Mouse (Mus musculus) thymus, adult 2 months (tissue): ENCODE results near the gene Slc6a21. TPM values are rescaled to one million over a fixed set of nuclear protein-coding genes. Genes with fewer than 3 reads are reported as not detected.

ENCODE experiments used
- DNase-seq: peaks from one replicate; pipeline ENCODE4 v3.0.0; 2021
- H3K27ac ChIP-seq: fragments of 200-500 bp; 2 replicates; pipeline ENCODE4 v1.5.1; 2012; ENCODE audit warnings: low read length, control low read depth; ENCODE audit not compliant: control insufficient read depth, insufficient read depth
- H3K27me3 ChIP-seq: fragments of 200-500 bp; 2 replicates; pipeline ENCODE4 v1.6.1; 2012; ENCODE audit warnings: mild to moderate bottlenecking, low read length, moderate library complexity, mixed read lengths; ENCODE audit not compliant: control insufficient read depth, insufficient read depth
- H3K36me3 ChIP-seq: fragments of 200-500 bp; 2 replicates; pipeline ENCODE4 v1.6.1; 2012; ENCODE audit warnings: mild to moderate bottlenecking, low read length, moderate library complexity; ENCODE audit not compliant: control insufficient read depth, insufficient read depth
- H3K4me1 ChIP-seq: fragments of 200-500 bp; replicated peaks from 2 replicates; pipeline ENCODE4 v1.6.1; 2012; ENCODE audit warnings: low read length; ENCODE audit not compliant: control insufficient read depth, insufficient read depth
- H3K4me3 ChIP-seq: fragments of 200-500 bp; 2 replicates; pipeline ENCODE4 v1.5.1; 2012; ENCODE audit warnings: mild to moderate bottlenecking, low read length, control low read depth, moderate library complexity; ENCODE audit not compliant: control insufficient read depth, insufficient read depth
- CTCF ChIP-seq: fragments of 200-500 bp; IDR thresholded peaks from 2 replicates; pipeline ENCODE4 v1.5.1; 2012; ENCODE audit warnings: mild to moderate bottlenecking, control low read depth, low read length, moderate library complexity, borderline replicate concordance; ENCODE audit not compliant: control insufficient read depth, poor library complexity, insufficient read depth; ENCODE audit errors: extremely low read depth
- POLR2A ChIP-seq: fragments of 200-500 bp; IDR thresholded peaks from 2 replicates; pipeline ENCODE4 v1.6.1; 2012; ENCODE audit warnings: mild to moderate bottlenecking, low read length, control low read depth, moderate library complexity; ENCODE audit not compliant: control insufficient read depth, poor library complexity, insufficient read depth; ENCODE audit errors: extremely low read depth
- WGBS: fragments of 180-500 bp; shearing (Covaris S2); methylation state at CpG from one replicate; pipeline ENCODE4 v1.1.7; 2018; 5-methylcytosine and 5-hydroxymethylcytosine counted together
- polyA plus RNA-seq: library from polyadenylated mRNA; depleted of rRNA; stranded (reverse); fragments of >200 nt; gene quantifications from 2 replicates; pipeline ENCODE4 v1.2.3, GENCODE M21; 2012; rRNA removed

The Slc6a21 gene
- polyA plus RNA-seq = 0.50 TPM in 1 of 2 replicates, not detected in the other

DNA sequence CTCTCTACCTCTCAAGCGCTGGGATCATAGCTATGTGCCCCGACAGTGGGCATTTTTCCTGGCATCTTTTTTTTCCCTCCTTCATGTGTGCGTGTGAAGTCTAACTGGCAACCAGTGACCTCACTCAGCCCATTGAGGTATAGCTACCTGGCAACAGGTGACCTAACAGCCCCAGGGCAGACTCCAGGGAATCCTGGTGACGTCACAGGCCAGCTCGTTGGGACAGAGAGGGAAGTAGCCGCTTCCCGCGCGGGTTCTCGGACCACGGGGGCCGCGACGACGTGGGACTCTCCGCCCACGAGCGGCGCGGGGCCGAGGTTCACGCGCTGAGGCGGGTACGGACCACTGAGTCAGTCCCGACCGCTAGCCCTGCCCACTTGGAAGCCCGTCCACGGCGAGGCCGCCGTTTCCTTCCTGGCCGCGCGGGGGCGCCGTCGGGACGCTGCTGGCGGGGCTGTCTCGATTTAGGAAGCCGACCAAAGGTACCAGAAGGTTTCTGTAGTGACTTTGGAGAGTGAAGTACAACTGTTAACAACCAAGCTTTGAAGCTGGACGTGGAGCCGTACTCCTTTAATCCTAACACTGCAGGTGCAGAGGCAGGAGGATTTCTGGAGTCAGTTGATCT, at the start of gene Slc6a21:
Gene Slc6a21, plus strand, starts transcription at position 378 of the 625 bp plus-strand sequence.
- H3K36me3 ChIP-seq = no peaks in the 10 kb centered on the region
- 7% methylated on average over 44 of the region's 44 CpGs for WGBS
- DNase-seq = peak; percentile 77
- H3K4me3 ChIP-seq = peak within 1 kb of the TSS; percentile 23
- no peak within 1 kb of the TSS for H3K27ac ChIP-seq
- TF ChIP-seq POLR2A (no peak), CTCF (peak; percentile 96)
- no peaks in the 10 kb centered on the region for H3K27me3 ChIP-seq
- peaks cover 10% of the 10 kb centered on the region for H3K4me1 ChIP-seq

- H3K4me3 ChIP-seq = no peak overlapping the region
- H3K4me1 ChIP-seq = 0 out of 2 replicates have a peak, but pooled peaks cover 7% of the 10 kb centered on the region
- DNase-seq = no peak
- H3K27ac ChIP-seq = no peak overlapping the region
- no peaks in the 10 kb centered on the region for H3K27me3 ChIP-seq
- TF ChIP-seq POLR2A (no peak), CTCF (no peak)
- no peaks in the 10 kb centered on the region for H3K36me3 ChIP-seq
- WGBS = 96% methylated on average over 18 of the region's 18 CpGs
Observed at GRCm38 (mm10) chr7:45228548-45228947, 48.8 kb upstream of the Slc6a21 start.

DNA sequence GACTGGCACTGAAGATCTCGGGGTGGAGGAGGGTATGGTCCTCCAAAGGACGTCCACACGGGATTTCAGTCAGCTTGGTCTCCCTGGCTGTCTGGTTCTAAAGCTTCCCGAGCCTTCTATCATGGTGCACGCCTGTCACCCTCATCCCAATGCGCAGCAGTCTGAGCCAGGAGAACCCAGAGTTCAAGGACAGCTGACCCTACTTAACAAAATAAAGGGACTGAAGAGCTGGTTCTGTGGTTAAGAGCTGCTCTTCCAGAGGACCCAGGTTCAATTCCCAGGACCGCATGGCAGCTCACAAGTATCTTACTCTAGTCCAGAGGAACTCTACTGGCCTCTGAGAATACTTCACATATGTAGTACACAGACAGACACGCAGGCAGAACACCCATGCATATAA, 48.3 kb upstream of the Slc6a21 start:
- Histone ChIP-seq H3K27me3 (no peaks in the 10 kb centered on the region), H3K36me3 (no peaks in the 10 kb centered on the region), H3K4me3 (no peak overlapping the region), H3K4me1 (0 out of 2 replicates have a peak, but pooled peaks cover 7% of the 10 kb centered on the region), H3K27ac (no peak overlapping the region)
- TF ChIP-seq POLR2A = no peak
- TF ChIP-seq CTCF = no peak
- no peak for DNase-seq
- WGBS = 95% methylated on average over 8 of the region's 8 CpGs

DNA sequence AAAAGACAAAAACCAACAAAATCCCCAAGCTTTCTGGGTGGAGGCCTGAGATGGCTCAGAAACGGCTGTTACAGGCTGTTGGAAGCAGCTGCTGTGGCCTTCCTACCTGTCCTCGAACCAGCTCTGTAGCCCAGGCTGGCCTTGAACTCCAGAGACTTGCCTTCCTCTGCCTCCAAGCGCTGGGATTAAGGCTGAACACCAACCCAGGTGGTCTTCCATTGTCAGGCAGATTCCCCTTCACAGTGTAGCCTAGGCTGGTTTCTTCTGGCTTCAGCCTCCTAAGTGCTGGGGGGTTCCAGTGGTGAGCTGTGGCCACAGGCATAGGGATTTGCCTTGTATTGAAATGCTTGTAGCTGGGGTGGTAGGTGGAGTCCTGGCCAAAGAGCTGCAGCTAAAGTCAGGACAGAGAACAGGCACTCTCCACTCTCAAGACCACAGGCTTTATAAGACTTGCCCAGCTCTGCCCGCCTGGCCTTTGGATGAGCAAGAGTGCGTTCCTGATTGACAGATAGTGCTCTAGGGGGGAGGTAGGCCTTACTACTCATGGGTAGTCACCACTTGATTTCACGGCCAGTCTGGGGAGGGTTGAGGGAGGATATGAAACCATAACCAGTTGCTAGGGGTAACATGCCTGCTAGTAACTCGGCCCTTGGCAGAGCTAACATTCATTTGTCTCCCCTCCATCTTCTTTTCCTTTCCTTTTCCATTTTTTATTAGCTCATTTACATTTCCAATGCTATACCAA, 47.7 kb upstream of the Slc6a21 start:
- Histone ChIP-seq H3K36me3 (no peaks in the 10 kb centered on the region), H3K27ac (no peak overlapping the region), H3K27me3 (no peaks in the 10 kb centered on the region), H3K4me3 (no peak overlapping the region), H3K4me1 (0 out of 2 replicates have a peak, but pooled peaks cover 7% of the 10 kb centered on the region)
- TF ChIP-seq POLR2A (no peak), CTCF (no peak)
- 80% methylated on average over 7 of the region's 7 CpGs for WGBS
- no peak for DNase-seq

GRCm38 (mm10) chr7:45231192-45231591, 46.1 kb upstream of the Slc6a21 start:
- H3K4me1 ChIP-seq = 0 out of 2 replicates have a peak, but pooled peaks cover 7% of the 10 kb centered on the region
- H3K27me3 ChIP-seq = no peaks in the 10 kb centered on the region
- H3K36me3 ChIP-seq = no peaks in the 10 kb centered on the region
- 90% methylated on average over 12 of the region's 12 CpGs for WGBS
- no peak for DNase-seq
- no peak for TF ChIP-seq CTCF
- TF ChIP-seq POLR2A = no peak
- H3K27ac ChIP-seq = no peak overlapping the region
- no peak overlapping the region for H3K4me3 ChIP-seq

DNA sequence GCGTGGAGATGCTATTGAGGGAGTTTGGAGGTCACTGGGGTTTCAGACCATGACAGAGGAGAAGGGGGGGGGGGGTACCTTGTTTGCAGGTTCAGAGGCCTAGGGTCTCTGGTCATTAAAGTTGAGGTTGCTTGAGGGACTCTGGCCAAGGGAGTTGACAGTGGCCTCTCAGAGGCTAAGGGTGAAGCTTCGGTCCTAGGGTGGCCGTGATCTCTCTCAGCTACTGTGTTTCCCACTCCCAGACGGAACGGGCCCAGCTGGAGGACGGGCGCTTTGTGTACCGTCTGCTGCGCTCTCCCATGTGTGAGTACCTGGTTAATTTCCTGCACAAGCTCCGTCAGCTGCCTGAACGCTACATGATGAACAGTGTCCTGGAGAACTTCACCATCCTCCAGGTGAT, 45.4 kb upstream of the Slc6a21 start:
- WGBS = 97% methylated on average over 11 of the region's 11 CpGs

More for the DNA sequence above, 45.4 kb upstream of the Slc6a21 start:
- DNase-seq = no peak
- no peaks in the 10 kb centered on the region for H3K36me3 ChIP-seq
- H3K4me1 ChIP-seq = peaks cover 7% of the 10 kb centered on the region
- no peak for TF ChIP-seq CTCF
- TF ChIP-seq POLR2A = no peak
- no peak overlapping the region for H3K4me3 ChIP-seq
- no peaks in the 10 kb centered on the region for H3K27me3 ChIP-seq
- H3K27ac ChIP-seq = no peak overlapping the region
